Mouse (Mus musculus) midbrain, embryonic 11.5 days (tissue): ENCODE data around the gene Calcoco1. TPM values are rescaled to one million over a fixed set of nuclear protein-coding genes. Genes with fewer than 3 reads are reported as not detected.

Source experiments
- ATAC-seq: fragments of 200-750 bp; cut with Nextera tagmentation; 2 replicates; pipeline ENCODE4 v1.8.0; 2017; ENCODE audit warnings: moderate TSS enrichment, moderate library complexity; ENCODE audit not compliant: low FRiP score
- DNase-seq: peaks from one replicate; pipeline ENCODE4 v3.0.0; 2015; ENCODE audit warnings: low spot score; ENCODE audit errors: missing footprints
- H3K27ac ChIP-seq: fragments of 300-500 bp; sonication (generic); 2 replicates; pipeline ENCODE4 v1.5.1; 2014; ENCODE audit warnings: low read depth, low read length
- H3K27me3 ChIP-seq: fragments of 300-500 bp; sonication (generic); 2 replicates; pipeline ENCODE4 v1.6.1; 2014; ENCODE audit warnings: mild to moderate bottlenecking, low read length, moderate library complexity, mixed read lengths; ENCODE audit not compliant: control insufficient read depth, insufficient read depth
- H3K36me3 ChIP-seq: fragments of 300-500 bp; sonication (generic); 2 replicates; pipeline ENCODE4 v1.6.1; 2014; ENCODE audit warnings: mild to moderate bottlenecking, low read length, moderate library complexity, mixed read lengths; ENCODE audit not compliant: control insufficient read depth, insufficient read depth
- H3K4me1 ChIP-seq: fragments of 300-500 bp; sonication (generic); 2 replicates; pipeline ENCODE4 v1.6.1; 2014; ENCODE audit warnings: low read length; ENCODE audit not compliant: control insufficient read depth, insufficient read depth
- H3K4me2 ChIP-seq: fragments of 300-500 bp; sonication (generic); 2 replicates; pipeline ENCODE4 v1.6.1; 2014; ENCODE audit warnings: mild to moderate bottlenecking, moderate library complexity
- H3K4me3 ChIP-seq: fragments of 300-500 bp; sonication (generic); 2 replicates; pipeline ENCODE4 v1.5.1; 2014; ENCODE audit warnings: low read depth, low read length
- H3K9ac ChIP-seq: fragments of 300-500 bp; sonication (generic); 2 replicates; pipeline ENCODE4 v1.6.1; 2014; ENCODE audit warnings: low read length
- H3K9me3 ChIP-seq: fragments of 300-500 bp; sonication (generic); 2 replicates; pipeline ENCODE4 v1.6.1; 2016; ENCODE audit warnings: low read length; ENCODE audit not compliant: control insufficient read depth
- WGBS: fragments of 180-500 bp; shearing (Covaris S2); extraction: QIAGEN DNeasy Blood & Tissue Kit; methylation state at CpG from one replicate; pipeline ENCODE4 v1.1.7; 2014; 5-methylcytosine and 5-hydroxymethylcytosine counted together
- polyA plus RNA-seq: library from polyadenylated mRNA; unstranded; fragments of >200 nt; fragmentation: Nextera tagmentation; extraction: Ambion mirVana; gene quantifications from 2 replicates; pipeline ENCODE4 v1.2.1, GENCODE M21; 2014

Gene Calcoco1
- polyA plus RNA-seq, 1 experiment from 2014 or later: 27.5 TPM

GRCm38 (mm10) chr15:102707736-102708269 lies 14.2 kb downstream of the Calcoco1 start:
- Histone ChIP-seq H3K9me3 (no peaks in the 10 kb centered on the region), H3K4me1 (no peaks in the 10 kb centered on the region), H3K4me3 (no peak overlapping the region), H3K4me2 (no peak overlapping the region), H3K27ac (no peak overlapping the region), H3K36me3 (peaks cover 7% of the 10 kb centered on the region; the same call in 1 of the 2 replicates), H3K27me3 (peaks cover 7% of the 10 kb centered on the region), H3K9ac (no peak overlapping the region)
- ATAC-seq (no peak), DNase-seq (no peak)
- 67% methylated on average over 6 of the region's 6 CpGs for WGBS

GRCm38 (mm10) chr15:102705923-102706503 lies 16.0 kb downstream of the Calcoco1 start:
- 85% methylated on average over 7 of the region's 7 CpGs for WGBS
- no peak overlapping the region for H3K27ac ChIP-seq
- peaks cover 7% of the 10 kb centered on the region; the same call in 1 of the 2 replicates for H3K36me3 ChIP-seq
- H3K4me1 ChIP-seq: no peaks in the 10 kb centered on the region
- no peak overlapping the region for H3K4me3 ChIP-seq
- H3K9me3 ChIP-seq: no peaks in the 10 kb centered on the region
- no peak for DNase-seq
- no peak overlapping the region for H3K9ac ChIP-seq
- no peak overlapping the region for H3K4me2 ChIP-seq
- no peak for ATAC-seq
- peaks cover 7% of the 10 kb centered on the region for H3K27me3 ChIP-seq

GRCm38 (mm10) chr15:102705226-102705894 lies 16.6 kb downstream of the Calcoco1 start:
- ATAC-seq: no peak

GRCm38 (mm10) chr15:102704806-102705205 lies 17.2 kb downstream of the Calcoco1 start:
- no peak for DNase-seq
- no peak for ATAC-seq
- no peak overlapping the region for H3K27ac ChIP-seq
- no peak overlapping the region for H3K4me3 ChIP-seq
- H3K27me3 ChIP-seq: peaks cover 7% of the 10 kb centered on the region
- H3K4me1 ChIP-seq: peaks cover 8% of the 10 kb centered on the region
- H3K9ac ChIP-seq: no peak overlapping the region
- 79% methylated on average over 5 of the region's 5 CpGs for WGBS
- H3K4me2 ChIP-seq: no peak overlapping the region
- H3K36me3 ChIP-seq: peaks cover 5% of the 10 kb centered on the region; the same call in 1 of the 2 replicates
- H3K9me3 ChIP-seq: no peaks in the 10 kb centered on the region

More at GRCm38 (mm10) chr15:102705226-102705894, 16.6 kb downstream of the Calcoco1 start:
- no peaks in the 10 kb centered on the region for H3K9me3 ChIP-seq
- H3K9ac ChIP-seq: no peak overlapping the region
- H3K4me2 ChIP-seq: no peak overlapping the region
- 62% methylated on average over 9 of the region's 9 CpGs for WGBS
- no peak overlapping the region for H3K4me3 ChIP-seq
- H3K36me3 ChIP-seq: peaks cover 5% of the 10 kb centered on the region; the same call in 1 of the 2 replicates
- no peak for DNase-seq
- peaks cover 2% of the 10 kb centered on the region for H3K4me1 ChIP-seq
- H3K27ac ChIP-seq: no peak overlapping the region
- peaks cover 7% of the 10 kb centered on the region for H3K27me3 ChIP-seq

GRCm38 (mm10) chr15:102702972-102703371 lies 19.0 kb downstream of the Calcoco1 start:
- WGBS: 85% methylated on average over 3 of the region's 3 CpGs
- Histone ChIP-seq H3K9ac (no peak overlapping the region), H3K27me3 (peaks cover 11% of the 10 kb centered on the region), H3K4me2 (no peak overlapping the region), H3K27ac (no peak overlapping the region), H3K36me3 (no peaks in the 10 kb centered on the region), H3K4me1 (peaks cover 14% of the 10 kb centered on the region), H3K4me3 (no peak overlapping the region), H3K9me3 (no peaks in the 10 kb centered on the region)
- DNase-seq (no peak), ATAC-seq (no peak)

GRCm38 (mm10) chr15:102698193-102698592 lies 23.8 kb downstream of the Calcoco1 start:
- peaks cover 54% of the 10 kb centered on the region for H3K27me3 ChIP-seq
- ATAC-seq (peak; percentile 12; the same call in 1 of the 2 replicates), DNase-seq (peak; percentile 97)
- 3% methylated on average over 11 of the region's 11 CpGs for WGBS
- no peak overlapping the region for H3K4me2 ChIP-seq
- peaks cover 22% of the 10 kb centered on the region for H3K4me1 ChIP-seq
- no peak overlapping the region for H3K4me3 ChIP-seq
- no peak overlapping the region for H3K9ac ChIP-seq
- no peak overlapping the region for H3K27ac ChIP-seq
- H3K9me3 ChIP-seq: no peaks in the 10 kb centered on the region
- no peaks in the 10 kb centered on the region for H3K36me3 ChIP-seq

GRCm38 (mm10) chr15:102696899-102697298 lies 25.1 kb downstream of the Calcoco1 start:
- Histone ChIP-seq H3K4me3 (no peak overlapping the region), H3K36me3 (no peaks in the 10 kb centered on the region), H3K27me3 (peaks cover 62% of the 10 kb centered on the region), H3K9me3 (no peaks in the 10 kb centered on the region), H3K4me1 (peaks cover 31% of the 10 kb centered on the region), H3K4me2 (no peak overlapping the region), H3K9ac (no peak overlapping the region), H3K27ac (no peak overlapping the region)
- DNase-seq (no peak), ATAC-seq (no peak)
- 54% methylated on average over 3 of the region's 3 CpGs for WGBS

- H3K9me3 ChIP-seq: no peaks in the 10 kb centered on the region
- no peak overlapping the region; the same call in 1 of the 2 replicates for H3K9ac ChIP-seq
- H3K36me3 ChIP-seq: no peaks in the 10 kb centered on the region
- no peak overlapping the region for H3K27ac ChIP-seq
- DNase-seq: peak; percentile 91
- peak; percentile 12 for ATAC-seq
- peak overlapping the region; percentile 59 for H3K4me2 ChIP-seq
- H3K4me1 ChIP-seq: peaks cover 20% of the 10 kb centered on the region
- peak overlapping the region; percentile 32; the same call in 1 of the 2 replicates for H3K4me3 ChIP-seq
- H3K27me3 ChIP-seq: peaks cover 72% of the 10 kb centered on the region
- WGBS: under 1% methylated on average over 11 of the region's 11 CpGs
Observed at GRCm38 (mm10) chr15:102693600-102693999, 28.4 kb downstream of the Calcoco1 start.

- peak overlapping the region; percentile 32 for H3K4me3 ChIP-seq
- under 1% methylated on average over 32 of the region's 32 CpGs for WGBS
- no peaks in the 10 kb centered on the region for H3K9me3 ChIP-seq
- no peaks in the 10 kb centered on the region for H3K36me3 ChIP-seq
- H3K4me1 ChIP-seq: peaks cover 20% of the 10 kb centered on the region
- H3K4me2 ChIP-seq: peak overlapping the region; percentile 59
- H3K27me3 ChIP-seq: peaks cover 68% of the 10 kb centered on the region
- DNase-seq (peak; percentile 99), ATAC-seq (peak; percentile 93)
- H3K27ac ChIP-seq: no peak overlapping the region; the same call in 1 of the 2 replicates
- peak overlapping the region; percentile 42 for H3K9ac ChIP-seq
Observed at GRCm38 (mm10) chr15:102692991-102693411, 29.0 kb downstream of the Calcoco1 start.
